Mouse (Mus musculus) gastrocnemius, postnatal 10 days (tissue): ENCODE results near the gene Lrrc1. TPM values are rescaled to one million over a fixed set of nuclear protein-coding genes. Genes with fewer than 3 reads are reported as not detected.

Experiments
- DNase-seq: peaks from one replicate; pipeline ENCODE4 v3.0.0; 2021; ENCODE audit warnings: mixed read lengths
- total RNA-seq, 2 experiments: library from RNA; stranded (reverse); gene quantifications; 2 replicates each; pipeline ENCODE4 v1.2.3; 2021

The Lrrc1 gene
- total RNA-seq, 2 experiments from 2014 or later: 2.6 to 3.4 TPM

- no peak for DNase-seq
These were observed 45.6 kb downstream of the Lrrc1 start for GRCm38 (mm10) chr9:77499084-77499483.

- DNase-seq: no peak
These were observed 46.3 kb downstream of the Lrrc1 start for GRCm38 (mm10) chr9:77498406-77498805.

- DNase-seq: no peak
These were observed 47.5 kb downstream of the Lrrc1 start for GRCm38 (mm10) chr9:77497173-77497572.

- DNase-seq: no peak
These were observed 48.1 kb downstream of the Lrrc1 start for GRCm38 (mm10) chr9:77496540-77497062.

GRCm38 (mm10) chr9:77494307-77494706, 50.4 kb downstream of the Lrrc1 start:
- no peak for DNase-seq

DNA sequence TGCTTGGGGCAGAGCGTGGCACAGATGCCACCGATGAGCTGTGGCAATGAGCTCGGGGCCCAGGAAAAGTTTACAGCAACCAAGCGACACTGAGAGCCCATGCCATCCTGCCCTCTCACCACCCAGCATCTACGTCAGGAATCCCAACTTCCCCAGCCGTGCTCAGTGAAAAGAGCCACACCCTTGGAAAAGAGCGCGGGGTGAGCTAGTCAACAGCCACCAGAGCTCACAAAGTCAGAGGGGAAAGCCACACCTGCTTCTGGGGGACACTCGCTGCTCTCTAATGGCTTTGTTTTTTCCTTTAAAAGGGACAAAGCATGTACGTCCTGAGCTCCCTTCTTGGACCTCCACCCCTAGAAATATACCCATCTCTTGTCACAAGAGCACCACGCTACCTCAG, 56.1 kb downstream of the Lrrc1 start:
- no peak for DNase-seq

DNA sequence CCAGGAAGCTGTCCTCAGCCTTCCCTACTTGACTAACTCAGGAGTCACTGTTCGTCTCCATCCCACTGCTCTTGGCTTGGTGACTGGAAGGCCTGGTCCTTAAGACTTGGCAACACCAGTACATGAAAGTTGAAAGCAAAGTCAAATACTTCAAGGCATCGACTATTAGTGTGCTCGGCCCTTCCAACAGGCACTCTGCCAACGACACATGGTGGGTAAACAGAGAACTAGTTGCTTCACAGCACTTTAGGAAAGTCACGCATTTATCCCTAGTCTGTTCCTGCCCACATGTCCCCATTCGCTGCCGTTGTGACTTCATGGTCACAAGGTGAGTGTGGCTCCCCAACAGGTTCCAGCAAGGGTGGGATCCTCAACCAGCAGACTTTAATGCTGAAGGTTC, 57.2 kb downstream of the Lrrc1 start:
- no peak for DNase-seq

DNA sequence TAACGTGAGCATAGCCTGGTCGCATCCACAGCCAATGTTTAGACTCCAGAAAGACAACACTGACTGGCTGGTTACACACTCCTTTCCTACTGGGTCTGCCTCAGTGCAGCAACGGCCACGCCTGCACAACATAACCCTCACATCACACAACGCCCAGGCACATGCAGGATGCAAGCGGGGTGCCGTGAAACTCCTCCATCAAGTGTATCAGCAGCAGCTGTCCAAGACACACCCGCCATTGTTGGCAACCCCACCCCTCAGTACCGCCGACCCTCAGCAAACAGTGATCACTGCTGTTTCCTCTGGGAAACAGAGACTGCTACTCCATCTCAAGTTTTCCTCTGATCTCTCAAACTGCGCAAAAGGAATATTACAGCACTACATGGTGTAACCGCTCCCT, 58.8 kb downstream of the Lrrc1 start:
- DNase-seq: no peak

DNA sequence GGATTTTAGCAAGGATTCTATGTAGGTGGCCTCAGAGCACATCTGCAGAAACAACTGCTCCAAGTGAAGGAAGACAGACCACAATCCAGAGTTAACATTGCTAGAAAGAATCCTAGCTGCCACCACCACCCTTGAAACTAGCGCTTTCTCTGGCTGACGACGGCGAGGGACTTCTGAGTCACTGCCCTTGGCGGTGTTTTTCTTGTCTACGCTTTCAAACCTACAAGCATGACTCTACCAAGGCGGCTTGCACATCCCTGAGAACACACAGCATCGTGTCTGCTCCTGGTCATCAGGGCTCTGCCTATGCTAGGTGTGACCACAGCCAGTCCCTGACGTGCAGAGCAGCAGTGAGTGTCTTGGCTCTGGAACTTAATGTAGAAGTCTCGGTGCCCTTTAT, 59.9 kb downstream of the Lrrc1 start:
- no peak for DNase-seq

DNA sequence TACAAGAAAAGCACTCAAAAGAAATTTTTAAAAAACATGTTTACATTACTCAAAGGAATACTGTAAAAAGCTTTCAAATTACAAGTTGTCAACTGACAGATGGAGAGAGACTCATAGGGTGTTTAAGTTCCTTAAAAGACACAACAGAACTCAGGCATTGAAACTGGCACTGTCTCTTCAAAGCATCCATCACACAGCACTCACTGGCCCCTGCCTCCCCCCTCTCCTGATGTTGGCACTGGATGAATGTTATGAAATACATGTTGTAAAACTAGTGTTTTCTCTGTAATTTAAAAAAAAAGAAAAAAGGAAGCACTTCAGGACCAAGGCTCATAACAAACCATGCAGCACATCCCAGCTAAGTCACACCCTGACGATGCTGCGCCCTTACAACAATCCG, 61.1 kb downstream of the Lrrc1 start:
- no peak for DNase-seq

- no peak for DNase-seq
These were observed 62.4 kb downstream of the Lrrc1 start for GRCm38 (mm10) chr9:77482281-77482680.

GRCm38 (mm10) chr9:77481380-77481779, 63.3 kb downstream of the Lrrc1 start:
- DNase-seq: no peak

- DNase-seq: no peak
These were observed 63.9 kb downstream of the Lrrc1 start for GRCm38 (mm10) chr9:77480574-77481319.

DNA sequence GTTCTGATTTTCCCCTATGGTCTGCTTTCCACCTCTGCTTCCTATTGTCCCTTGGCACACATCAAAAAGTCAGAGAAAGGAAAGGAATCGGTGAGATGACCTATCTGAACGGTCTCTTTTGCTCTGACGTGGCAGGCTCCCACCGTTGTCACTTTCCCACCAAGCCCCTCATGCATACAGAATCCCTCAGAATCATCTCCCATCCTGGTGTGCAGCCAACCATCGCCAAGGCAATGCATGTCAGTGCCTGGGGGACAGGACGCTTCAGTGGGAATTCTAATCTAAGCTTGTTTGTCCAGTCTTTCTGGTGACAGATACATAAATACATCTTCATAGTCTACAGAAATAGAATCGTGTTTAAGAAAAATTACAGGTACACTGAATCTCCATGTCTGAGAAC, 64.7 kb downstream of the Lrrc1 start:
- DNase-seq: no peak

- DNase-seq: no peak
These were observed 66.3 kb downstream of the Lrrc1 start for GRCm38 (mm10) chr9:77478166-77478920.

- no peak for DNase-seq
These were observed 70.1 kb downstream of the Lrrc1 start for GRCm38 (mm10) chr9:77474535-77474934.

- no peak for DNase-seq
These were observed 72.1 kb downstream of the Lrrc1 start for GRCm38 (mm10) chr9:77472557-77472956.

- no peak for DNase-seq
These were observed 72.9 kb downstream of the Lrrc1 start for GRCm38 (mm10) chr9:77471646-77472220.

DNA sequence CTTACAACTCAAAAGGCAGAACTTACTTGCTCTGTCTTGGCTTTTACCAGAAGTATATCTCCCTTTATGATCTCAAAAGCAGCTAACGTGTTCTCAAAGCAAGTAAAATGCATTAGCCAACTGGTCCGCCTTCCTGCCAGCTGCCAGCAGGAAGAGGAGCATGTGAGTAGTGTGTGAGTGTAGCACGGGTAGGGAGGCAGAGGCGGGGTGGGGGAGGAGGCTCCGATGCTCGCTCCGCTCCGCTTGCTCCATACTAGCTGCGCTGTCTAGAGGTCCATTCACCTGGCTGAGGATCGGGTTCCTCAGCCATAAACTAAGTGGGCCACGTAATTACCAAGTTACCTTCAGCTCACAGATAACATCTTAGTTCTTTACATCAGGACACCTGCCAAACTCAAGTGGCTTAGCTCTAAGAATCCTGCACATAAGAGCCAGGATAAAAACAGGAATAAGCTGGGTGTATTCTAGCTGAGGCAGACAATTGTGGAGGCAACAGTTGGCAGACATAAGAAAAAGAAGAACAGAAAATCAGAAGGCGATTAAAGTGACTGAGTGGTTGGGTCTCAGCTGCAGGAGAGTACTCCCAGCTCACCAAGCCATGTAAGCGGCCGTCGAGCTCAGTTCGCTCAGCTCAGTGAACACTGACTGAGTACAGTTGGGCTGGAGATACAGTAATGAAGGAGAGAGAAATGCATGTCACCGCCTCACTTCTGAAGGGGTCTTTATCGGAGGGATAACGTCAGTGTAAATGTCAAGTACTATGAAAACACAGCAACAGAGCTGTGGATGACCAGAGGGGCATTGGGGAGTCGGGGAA, 74.7 kb downstream of the Lrrc1 start:
- DNase-seq: no peak

DNA sequence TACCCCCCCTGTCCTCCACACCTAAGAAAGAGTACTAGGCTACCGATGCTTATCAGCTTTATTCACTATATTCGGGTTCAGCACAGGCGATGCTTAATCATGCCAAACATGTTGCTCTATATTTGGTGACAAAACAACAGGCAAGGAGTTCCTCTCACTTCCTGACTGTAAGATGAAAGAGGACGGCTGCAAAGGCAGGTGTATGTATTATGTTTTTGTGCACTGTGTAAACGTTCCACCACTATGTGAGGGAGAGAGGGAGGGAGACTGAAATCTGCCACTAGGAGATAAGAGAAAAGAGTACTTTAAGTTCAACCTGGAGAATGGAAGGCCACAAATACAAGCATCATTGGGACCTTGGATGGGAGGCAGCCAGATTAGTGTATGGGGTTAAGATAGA, 77.7 kb downstream of the Lrrc1 start:
- no peak for DNase-seq

DNA sequence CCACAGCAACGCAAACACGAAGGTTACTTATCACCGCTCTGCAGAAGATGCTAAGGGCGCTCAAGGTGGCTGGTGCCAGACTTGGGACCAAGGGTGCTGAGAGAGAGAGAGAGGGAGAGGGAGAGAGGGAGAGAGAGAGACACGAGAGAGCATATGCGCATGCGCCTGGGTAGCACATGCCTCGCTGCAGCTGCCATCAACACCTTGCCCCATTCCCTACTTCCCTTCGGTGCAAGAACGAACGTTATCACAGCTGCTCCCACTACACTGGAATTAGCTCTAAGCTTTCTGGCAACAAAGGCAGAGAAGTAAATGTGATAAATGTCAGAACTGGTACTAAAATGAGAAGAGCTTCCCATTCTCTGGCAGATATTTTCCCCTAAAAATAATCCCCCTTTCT, 79.3 kb downstream of the Lrrc1 start:
- no peak for DNase-seq

DNA sequence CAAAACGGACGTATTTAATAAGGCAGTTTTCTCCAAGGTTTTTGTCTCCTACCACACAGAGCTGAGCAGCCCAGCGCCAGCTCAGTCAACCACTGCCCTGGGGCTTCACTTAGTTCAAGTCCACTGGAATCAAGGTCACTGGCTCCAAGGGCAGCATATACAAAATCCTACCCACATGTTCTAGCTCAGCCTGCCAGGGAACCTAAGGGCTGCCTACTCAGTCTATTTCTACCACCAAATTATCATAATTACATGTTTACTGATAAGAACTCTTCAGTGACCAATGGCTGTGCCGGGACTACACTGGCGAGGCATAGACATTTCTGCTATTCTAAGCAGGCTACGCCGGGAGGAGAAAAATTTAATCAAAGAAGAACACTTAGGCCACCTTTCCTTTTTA, 80.8 kb downstream of the Lrrc1 start:
- DNase-seq: no peak
